Mouse (Mus musculus) right cerebral cortex, postnatal 14 days (tissue): Measurements from ENCODE around the gene Gm14409.
"Not testable (repeated sequence)": the region's sequence is repeated elsewhere in the genome, so short reads cannot be mapped to it uniquely, and the experiment has no call there.

Experiments
- DNase-seq: peaks from one replicate; pipeline ENCODE4 v3.0.0; 2022

The Gm14409 gene

DNA sequence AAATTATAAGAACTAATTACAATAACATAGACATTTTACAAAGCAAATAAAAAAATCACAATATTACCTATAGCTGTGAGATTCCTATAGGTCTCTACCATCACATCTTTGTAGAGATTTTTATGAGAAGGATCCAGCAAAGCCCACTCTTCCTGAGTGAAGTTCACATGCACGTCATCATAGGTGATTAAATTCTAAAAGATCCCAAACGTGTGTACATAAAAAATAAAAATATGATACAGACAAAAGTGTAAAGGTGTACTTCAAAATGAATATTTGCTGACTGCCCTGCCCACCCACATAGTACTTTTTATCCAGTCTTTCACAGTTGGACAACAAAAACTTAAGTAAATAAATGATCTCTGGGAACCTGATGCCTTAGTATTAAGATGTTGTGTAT is at the start of gene Gm14409:
Gene Gm14409 (minus strand): TSS at position 101 of the 400 bp plus-strand sequence.
- not testable (repeated sequence) for DNase-seq

DNA sequence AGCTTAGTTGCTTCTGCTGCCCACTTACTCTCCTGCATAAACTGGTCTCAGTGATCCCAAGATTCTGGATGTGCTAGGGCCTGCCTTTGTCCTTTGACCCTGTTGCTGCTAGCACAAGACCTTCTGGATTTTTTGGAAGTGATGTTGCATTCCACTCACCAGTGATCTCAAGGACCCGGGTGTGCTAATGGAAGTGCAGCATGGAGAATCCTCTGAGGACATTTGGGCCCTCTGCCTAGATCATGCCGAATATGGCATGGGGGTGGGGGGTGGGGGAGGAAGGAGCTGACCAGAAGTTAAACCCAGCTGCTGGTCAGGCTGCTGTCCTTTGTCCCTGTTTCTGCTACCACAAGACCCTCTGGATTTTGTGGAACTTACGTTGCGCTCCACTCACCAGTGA is 42.8 kb upstream of the Gm14409 start:
- not testable (repeated sequence) for DNase-seq

DNA sequence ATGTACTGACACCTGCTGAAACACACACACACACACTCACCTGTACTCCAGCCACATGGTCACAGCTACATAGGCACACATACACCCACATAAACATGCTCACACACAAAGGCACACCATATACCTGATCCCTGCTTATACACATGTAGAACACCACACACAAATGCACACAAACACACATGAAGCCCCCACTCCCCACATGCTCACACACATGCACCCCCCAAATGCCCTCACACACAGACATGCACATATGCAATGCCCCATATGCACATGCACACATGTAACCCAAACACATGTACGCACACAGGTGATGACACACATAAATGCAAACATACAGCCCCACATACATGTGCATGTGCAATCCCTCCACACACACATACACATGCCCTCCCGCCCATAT is 38.1 kb upstream of the Gm14409 start:
- not testable (repeated sequence) for DNase-seq

DNA sequence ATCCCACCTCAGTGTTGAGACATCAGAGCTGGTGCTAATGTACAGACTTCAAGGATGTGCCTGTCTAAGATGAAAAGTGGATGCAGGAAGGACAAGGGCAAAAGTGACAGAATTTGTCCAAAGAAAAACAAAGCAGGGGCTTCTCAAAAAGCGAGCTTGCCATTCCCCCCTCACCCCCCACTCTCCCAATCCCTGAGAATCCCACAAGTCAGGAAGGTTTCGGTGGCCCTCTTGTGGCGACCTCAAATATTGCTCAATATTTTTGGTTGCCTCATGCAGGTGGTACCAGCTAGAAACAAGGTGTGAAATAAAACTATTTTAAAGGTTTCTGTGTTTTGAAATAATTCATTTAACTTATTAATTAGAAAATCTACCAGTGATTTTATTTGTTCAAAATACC is 16.9 kb upstream of the Gm14409 start:
- not testable (repeated sequence) for DNase-seq

DNA sequence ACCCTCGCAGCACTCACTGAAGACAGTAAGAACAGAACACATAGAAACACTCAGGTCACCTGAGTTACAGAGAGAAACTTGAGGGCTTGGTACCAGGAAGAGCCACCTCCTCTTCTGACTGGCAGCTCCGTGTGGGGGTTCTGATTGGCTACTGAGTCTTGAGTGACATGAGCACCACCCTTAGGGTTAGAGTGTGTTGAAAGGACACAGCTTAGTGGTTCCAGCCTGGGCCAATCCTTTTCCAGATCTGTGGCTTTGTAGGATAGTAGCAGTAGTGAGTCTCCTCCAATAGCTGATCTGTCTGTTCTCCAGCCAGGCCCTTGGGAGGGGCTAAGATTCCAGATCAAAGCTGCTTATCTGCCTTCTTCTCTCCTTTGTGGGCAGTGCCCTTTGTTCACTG is 10.9 kb upstream of the Gm14409 start:
- not testable (repeated sequence) for DNase-seq

DNA sequence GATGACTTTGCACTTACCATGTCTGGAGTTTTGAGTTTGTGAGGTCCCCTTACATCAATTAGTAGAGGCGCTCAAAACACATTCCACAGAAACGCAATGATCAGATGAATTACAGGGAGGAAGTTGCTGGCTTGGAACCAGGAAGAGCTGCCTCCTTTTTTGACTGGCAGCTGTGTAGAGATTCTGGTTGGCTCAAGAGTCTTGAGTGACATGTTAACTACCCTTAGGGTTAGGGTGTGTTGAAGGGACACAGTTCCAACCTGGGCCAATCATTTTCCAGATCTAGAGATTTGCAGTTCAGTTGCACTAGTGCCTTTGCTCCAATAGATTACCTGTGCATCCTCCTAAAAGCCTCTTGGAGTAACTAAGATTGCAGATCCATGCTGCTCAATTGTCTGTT is 5.4 kb upstream of the Gm14409 start:
- not testable (repeated sequence) for DNase-seq

DNA sequence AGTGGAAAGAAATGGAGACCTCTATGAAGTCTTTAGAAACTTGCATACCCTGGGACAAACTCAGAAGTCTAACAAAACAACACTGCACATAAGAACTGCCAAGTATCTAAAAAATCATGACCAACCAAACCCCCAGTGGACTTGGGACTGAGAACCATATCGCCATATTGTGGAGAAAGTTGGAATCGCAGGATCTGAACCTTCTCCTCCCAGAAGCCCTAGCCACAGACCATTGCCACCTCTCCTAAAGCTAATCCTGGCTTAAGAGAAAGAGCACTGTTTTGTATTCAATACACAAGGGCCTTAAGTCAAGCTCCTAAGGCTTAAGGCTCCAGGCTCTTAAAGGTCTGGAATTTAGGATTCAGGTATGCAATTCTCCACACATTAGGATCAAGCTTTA is 19.4 kb downstream of the Gm14409 start:
- not testable (repeated sequence) for DNase-seq

DNA sequence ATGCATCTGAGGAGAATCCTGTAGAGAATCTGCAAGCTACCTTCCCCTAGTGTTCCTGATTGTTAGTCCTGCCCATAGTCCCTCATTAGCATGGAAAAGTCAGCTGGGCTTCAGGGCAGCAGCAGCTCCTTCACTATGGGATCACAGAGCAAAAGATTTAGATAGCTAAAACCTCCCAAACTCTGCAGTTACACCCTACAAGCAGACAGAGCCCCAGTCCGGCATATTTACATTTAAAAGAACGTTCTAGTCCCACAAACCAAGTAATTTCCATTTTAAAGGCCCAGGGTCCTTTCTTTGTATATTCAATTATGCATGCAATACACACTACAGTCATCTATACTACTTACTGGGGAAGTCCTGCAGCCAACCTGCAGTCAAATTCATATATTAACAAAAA is 36.4 kb downstream of the Gm14409 start:
- DNase-seq, result not testable (repeated sequence)
